ENCODE assay signal across 18 mouse cellular contexts in the genomic region with DNA sequence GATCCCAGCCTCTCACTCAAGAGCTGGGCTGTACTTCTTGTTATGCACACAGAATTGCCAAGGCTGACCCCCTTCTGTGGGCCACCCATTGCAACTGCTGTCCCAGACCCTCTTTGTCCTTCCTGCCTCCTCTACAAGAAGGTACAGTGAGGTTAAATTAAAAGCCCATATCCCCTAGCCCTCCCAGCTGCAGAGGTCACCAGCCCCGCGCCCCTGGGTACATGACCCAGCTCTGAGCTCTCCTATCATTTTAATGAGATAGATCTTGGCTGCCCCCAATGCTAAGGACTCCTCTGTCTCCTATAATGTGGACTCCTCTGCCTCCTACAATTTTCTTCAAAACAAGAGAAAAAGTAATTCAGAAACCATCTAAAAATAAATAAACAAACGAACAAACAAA.
A peak's percentile ranks its signal among the peaks of the same experiment; 100 is the strongest.
DNase-seq lines count a peak whose midpoint lies in the region; ATAC-seq lines count a peak whose summit lies in the region.
"Had no signal": no experiment of that assay in that cellular context is flagged by ENCODE, and none has a peak within 500 bp of the region (broad histone marks: within the 10 kb centered on the region; RNA-seq: fewer than 3 reads in every experiment).

No protein-coding gene starts in this region.

- no peaks in the 10 kb centered on the region for H3K36me3 ChIP-seq in midbrain, embryonic 11.5 days (ENCODE audit: control insufficient read depth, insufficient read depth, low read length)
- peaks cover 5% of the 10 kb centered on the region; the same call in 1 of the 2 replicates for H3K36me3 ChIP-seq in midbrain, embryonic 14.5 days (ENCODE audit: control insufficient read depth, insufficient read depth, low read length)
- H3K36me3 ChIP-seq: G1E had no signal

- H3K4me2 ChIP-seq in midbrain, embryonic 11.5 days: no peak overlapping the region
- H3K4me2 ChIP-seq in midbrain, embryonic 14.5 days (ENCODE audit: low read length): no peak overlapping the region

- H3K4me3 ChIP-seq in midbrain, embryonic 11.5 days (ENCODE audit: low read depth, low read length): no peak overlapping the region
- no peak overlapping the region for H3K4me3 ChIP-seq in midbrain, embryonic 14.5 days (replicated peaks; ENCODE audit: low read depth, low read length)

- intact Hi-C loops in heart, postnatal 36 days (cut with DNase I): loop anchor here (5.0 kb wide), 1 partner anchor 186 kb away; no protein-coding TSS in a partner anchor

- no peaks in the 10 kb centered on the region for H3K9me3 ChIP-seq in midbrain, embryonic 11.5 days (ENCODE audit: control insufficient read depth, low read length)
- H3K9me3 ChIP-seq in midbrain, embryonic 14.5 days (ENCODE audit: control insufficient read depth, low read length): no peaks in the 10 kb centered on the region
- H3K9me3 ChIP-seq: G1E had no signal

- no peak overlapping the region for H3K9ac ChIP-seq in midbrain, embryonic 11.5 days (ENCODE audit: low read length)
- H3K9ac ChIP-seq in midbrain, embryonic 14.5 days (replicated peaks; ENCODE audit: low read length): no peak overlapping the region

- no peak overlapping the region for H3K27ac ChIP-seq in midbrain, embryonic 11.5 days (ENCODE audit: low read depth, low read length)
- no peak overlapping the region for H3K27ac ChIP-seq in midbrain, embryonic 14.5 days (replicated peaks; ENCODE audit: low read depth, low read length)

- peak; percentile 80 for DNase-seq in heart, adult 11 months
- no peak for DNase-seq in heart, postnatal 36 days
- DNase-seq in midbrain, embryonic 11.5 days (ENCODE audit: low spot score, missing footprints): peak; percentile 51
- DNase-seq in midbrain, embryonic 14.5 days: no peak
- DNase-seq: adrenal gland, adult 2 months; adrenal gland, adult 8-10 months; adrenal gland, postnatal 10 days; adrenal gland, postnatal 14 days; adrenal gland, postnatal 25 days; adrenal gland, postnatal 36 days; B cell, adult 2 months; cerebellum, adult 11 months; cerebellum, adult 11-12 months; cerebellum, adult 18-20 months had no signal

- H3K27me3 ChIP-seq in midbrain, embryonic 11.5 days (ENCODE audit: control insufficient read depth, insufficient read depth, low read length): no peaks in the 10 kb centered on the region
- H3K27me3 ChIP-seq in midbrain, embryonic 14.5 days (ENCODE audit: control insufficient read depth, insufficient read depth, low read length): no peaks in the 10 kb centered on the region
- H3K27me3 ChIP-seq: Patski had no signal

- WGBS in midbrain, embryonic 11.5 days: 95% methylated on average over 3 of the region's 3 CpGs
- 95% methylated on average over 3 of the region's 3 CpGs for WGBS in midbrain, embryonic 14.5 days

- no peak for ATAC-seq in midbrain, embryonic 11.5 days (ENCODE audit: low FRiP score)
- no peak for ATAC-seq in midbrain, embryonic 14.5 days (ENCODE audit: low FRiP score, low TSS enrichment)
- ATAC-seq: activated CD4-positive, CD25-positive, alpha-beta regulatory T cell, adult 4 months; CD4-positive, CD25-positive, alpha-beta regulatory T cell, adult 4 months; Patski had no signal

- H3K4me1 ChIP-seq in midbrain, embryonic 11.5 days (ENCODE audit: control insufficient read depth, insufficient read depth, low read length): no peaks in the 10 kb centered on the region
- no peaks in the 10 kb centered on the region for H3K4me1 ChIP-seq in midbrain, embryonic 14.5 days (ENCODE audit: control insufficient read depth, insufficient read depth, low read length)

Comparison
In these comparisons a context has a peak if more than half of its experiments do, and no peak if none do; other contexts are left out.
1. DNase-seq: peak in heart, adult 11 months (single experiment) and midbrain, embryonic 11.5 days (single experiment); none in heart, postnatal 36 days (0 of 2) and midbrain, embryonic 14.5 days (single experiment).